Mouse (Mus musculus) hindbrain, embryonic 16.5 days (tissue): ENCODE results near the gene Slc4a4. TPM values are rescaled to one million over a fixed set of nuclear protein-coding genes. Genes with fewer than 3 reads are reported as not detected.
A peak's percentile ranks its signal among the peaks of the same experiment; 100 is the strongest.

Experiments
- ATAC-seq: fragments of 200-750 bp; cut with Nextera tagmentation; 2 replicates; pipeline ENCODE4 v1.8.0; 2017; ENCODE audit warnings: moderate TSS enrichment, moderate library complexity
- H3K27ac ChIP-seq: fragments of 300-500 bp; sonication (generic); 2 replicates; pipeline ENCODE4 v1.5.1; 2014; ENCODE audit warnings: low read depth, mild to moderate bottlenecking, control low read depth, low read length, moderate library complexity
- H3K27me3 ChIP-seq: fragments of 300-500 bp; sonication (generic); replicated peaks from 2 replicates; pipeline ENCODE4 v1.6.1; 2014; ENCODE audit warnings: low read length; ENCODE audit not compliant: control insufficient read depth, insufficient read depth
- H3K36me3 ChIP-seq: fragments of 300-500 bp; sonication (generic); 2 replicates; pipeline ENCODE4 v1.6.1; 2014; ENCODE audit warnings: mild to moderate bottlenecking, low read length, moderate library complexity, mixed read lengths; ENCODE audit not compliant: control insufficient read depth, insufficient read depth
- H3K4me1 ChIP-seq: fragments of 300-500 bp; sonication (generic); 2 replicates; pipeline ENCODE4 v1.6.1; 2014; ENCODE audit warnings: low read depth, low read length; ENCODE audit not compliant: control insufficient read depth, insufficient read depth
- H3K4me2 ChIP-seq: fragments of 300-500 bp; sonication (generic); 2 replicates; pipeline ENCODE4 v1.6.1; 2014; ENCODE audit warnings: mild to moderate bottlenecking, low read length, control low read depth, moderate library complexity
- H3K4me3 ChIP-seq: fragments of 300-500 bp; sonication (generic); 2 replicates; pipeline ENCODE4 v1.5.1; 2014; ENCODE audit warnings: mild to moderate bottlenecking, low read length, control low read depth, moderate library complexity
- H3K9ac ChIP-seq: fragments of 300-500 bp; sonication (generic); 2 replicates; pipeline ENCODE4 v1.6.1; 2014; ENCODE audit warnings: low read depth, mild to moderate bottlenecking, control low read depth, low read length, moderate library complexity
- H3K9me3 ChIP-seq: fragments of 300-500 bp; sonication (generic); 2 replicates; pipeline ENCODE4 v1.6.1; 2014; ENCODE audit warnings: mild to moderate bottlenecking, low read length, moderate library complexity; ENCODE audit not compliant: control insufficient read depth
- WGBS: fragments of 180-500 bp; shearing (Covaris S2); extraction: QIAGEN DNeasy Blood & Tissue Kit; methylation state at CpG from one replicate; pipeline ENCODE4 v1.1.7; 2014; 5-methylcytosine and 5-hydroxymethylcytosine counted together
- polyA plus RNA-seq: library from polyadenylated mRNA; unstranded; fragments of >200 nt; fragmentation: Nextera tagmentation; extraction: Ambion mirVana; gene quantifications from 2 replicates; pipeline ENCODE4 v1.2.1, GENCODE M21; 2015

The Slc4a4 gene
- polyA plus RNA-seq, 1 experiment from 2014 or later, result 9.1 TPM

DNA sequence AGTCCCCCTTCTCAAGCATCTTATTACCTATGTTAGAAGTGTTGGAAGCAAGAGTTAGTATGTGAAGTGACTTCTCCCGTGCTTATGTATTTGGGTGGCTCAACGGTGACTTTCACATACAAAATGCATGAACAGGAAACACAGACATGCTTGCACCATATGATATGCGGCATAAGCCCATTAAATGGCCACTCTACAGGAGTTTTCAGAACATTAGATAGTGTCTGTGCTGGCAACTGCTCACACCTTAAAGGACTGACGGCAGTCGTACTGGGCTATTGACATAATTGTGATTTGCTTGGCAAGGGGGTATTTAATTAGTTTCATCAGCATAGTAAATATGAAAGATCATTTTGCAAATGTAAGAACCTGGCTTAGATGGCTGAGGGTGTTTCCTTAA, 674 bp upstream of the Slc4a4 start:
- H3K4me3 ChIP-seq, result peak overlapping the region; percentile 93
- H3K36me3 ChIP-seq, result no peaks in the 10 kb centered on the region
- no peaks in the 10 kb centered on the region for H3K9me3 ChIP-seq
- peaks cover 11% of the 10 kb centered on the region for H3K4me1 ChIP-seq
- no peak overlapping the region for H3K9ac ChIP-seq
- 44% methylated on average over 5 of the region's 5 CpGs for WGBS
- ATAC-seq, result no peak
- H3K27ac ChIP-seq, result no peak overlapping the region
- peak overlapping the region; percentile 98 for H3K4me2 ChIP-seq
- no peaks in the 10 kb centered on the region for H3K27me3 ChIP-seq

DNA sequence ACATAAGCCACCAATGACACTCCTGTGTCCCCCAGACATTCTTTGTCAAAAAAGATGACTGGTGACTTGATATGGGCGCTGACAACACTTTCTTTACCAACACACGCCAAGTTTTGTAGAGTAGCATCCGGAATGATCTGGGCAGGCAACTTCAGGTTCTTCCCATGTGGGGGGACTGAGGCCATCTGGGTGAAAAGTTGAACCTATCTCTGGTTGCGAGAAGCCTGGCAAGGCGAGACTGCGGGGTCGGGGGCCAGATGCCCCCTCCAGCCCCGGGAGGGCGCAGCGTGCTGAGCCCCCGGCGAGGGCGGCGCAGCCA, 310 bp upstream of the Slc4a4 start:
- H3K27me3 ChIP-seq, result no peaks in the 10 kb centered on the region
- no peaks in the 10 kb centered on the region for H3K36me3 ChIP-seq
- H3K4me1 ChIP-seq, result peaks cover 11% of the 10 kb centered on the region
- ATAC-seq, result no peak
- H3K9ac ChIP-seq, result peak overlapping the region; percentile 78
- H3K9me3 ChIP-seq, result no peaks in the 10 kb centered on the region
- under 1% methylated on average over 11 of the region's 14 CpGs for WGBS
- no peak overlapping the region for H3K27ac ChIP-seq
- H3K4me2 ChIP-seq, result peak overlapping the region; percentile 98
- H3K4me3 ChIP-seq, result peak overlapping the region; percentile 93

DNA sequence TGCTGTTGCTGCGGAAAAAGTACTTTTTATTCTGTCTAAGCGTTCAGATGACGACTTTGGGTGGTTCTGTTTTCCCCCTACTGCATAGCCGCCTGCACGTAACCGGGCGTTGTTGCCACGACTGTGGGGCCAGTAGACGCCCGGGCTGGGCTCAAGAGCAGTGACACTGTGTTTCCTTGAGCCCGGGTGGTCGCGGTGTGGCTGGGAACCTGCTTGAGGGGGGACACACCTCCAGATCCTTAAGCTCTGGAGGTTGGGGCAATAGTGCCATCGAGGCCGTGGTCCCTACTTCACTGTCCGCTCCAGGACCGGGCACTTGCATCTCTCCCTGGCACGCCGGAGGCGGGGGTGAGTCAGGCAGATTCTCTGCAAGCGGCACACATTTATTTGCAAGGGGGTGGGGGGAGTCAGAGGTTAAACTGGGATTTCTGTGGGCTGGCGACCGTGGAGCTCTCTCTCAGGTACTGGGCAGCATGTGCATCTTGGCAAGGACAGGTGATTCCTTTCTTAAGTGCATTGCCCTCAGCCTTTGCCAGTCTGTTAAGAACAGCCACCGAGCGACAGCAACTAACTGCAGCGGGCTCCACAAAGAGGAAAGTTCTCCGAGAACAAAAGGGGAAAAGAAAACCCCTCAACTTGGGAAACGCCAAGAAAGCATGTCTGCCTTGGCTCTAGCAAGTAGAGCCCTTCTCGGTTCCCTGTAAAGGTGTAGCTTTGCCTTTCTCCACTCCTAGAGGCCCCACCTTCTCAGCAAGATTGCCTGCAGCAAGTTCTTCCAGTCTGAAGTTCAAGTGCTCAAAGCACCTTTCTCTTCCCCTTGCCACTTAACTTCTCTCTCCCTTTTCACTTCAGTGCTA, 1.2 kb downstream of the Slc4a4 start:
- Histone ChIP-seq H3K4me1 (peaks cover 11% of the 10 kb centered on the region), H3K4me3 (peak overlapping the region; percentile 93), H3K9ac (peak overlapping the region; percentile 78), H3K27me3 (no peaks in the 10 kb centered on the region), H3K4me2 (peak overlapping the region; percentile 98), H3K27ac (no peak overlapping the region), H3K36me3 (no peaks in the 10 kb centered on the region), H3K9me3 (no peaks in the 10 kb centered on the region)
- ATAC-seq, result peak; percentile 37
- 1% methylated on average over 29 of the region's 29 CpGs for WGBS

DNA sequence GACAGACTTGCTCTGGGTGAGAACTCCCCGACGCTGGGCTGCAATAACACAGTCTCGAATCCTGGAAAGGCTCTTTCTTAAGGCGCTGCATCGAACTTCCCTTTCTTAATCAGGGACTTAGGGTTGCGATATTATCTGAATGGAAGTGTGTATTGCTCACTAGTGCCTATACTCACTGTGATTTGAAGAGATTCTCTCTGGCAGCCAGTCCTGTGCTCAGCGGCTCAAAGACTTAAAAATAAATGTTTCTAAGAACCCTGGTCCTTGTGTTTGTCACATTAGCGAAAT, 1.7 kb downstream of the Slc4a4 start:
- WGBS, result 36% methylated on average over 8 of the region's 8 CpGs
- Histone ChIP-seq H3K9me3 (no peaks in the 10 kb centered on the region), H3K4me3 (peak overlapping the region; percentile 93), H3K27ac (no peak overlapping the region), H3K4me2 (peak overlapping the region; percentile 98), H3K36me3 (no peaks in the 10 kb centered on the region), H3K27me3 (no peaks in the 10 kb centered on the region), H3K9ac (peak overlapping the region; percentile 78), H3K4me1 (peaks cover 11% of the 10 kb centered on the region)
- no peak for ATAC-seq

DNA sequence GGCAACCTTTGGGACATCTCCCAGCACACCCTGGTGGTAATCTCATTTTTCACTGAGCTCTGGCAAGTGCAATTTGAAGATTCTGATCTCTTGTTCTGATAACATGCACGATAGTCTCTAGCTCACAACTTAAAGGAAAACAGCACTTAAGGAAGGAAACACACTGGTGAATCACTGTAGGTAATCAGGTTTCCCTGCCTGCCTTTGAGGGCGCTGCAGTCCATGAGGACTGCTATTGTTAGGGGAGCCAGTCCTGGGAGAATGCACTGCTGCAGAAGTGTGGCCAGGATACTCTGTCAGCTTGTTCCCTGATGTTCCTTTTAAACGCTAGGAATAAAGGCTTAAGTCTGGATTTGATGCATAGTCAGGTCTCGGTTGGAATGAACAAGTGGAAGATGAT, 2.7 kb downstream of the Slc4a4 start:
- Histone ChIP-seq H3K9me3 (no peaks in the 10 kb centered on the region), H3K27ac (no peak overlapping the region), H3K9ac (no peak overlapping the region), H3K36me3 (no peaks in the 10 kb centered on the region), H3K27me3 (no peaks in the 10 kb centered on the region), H3K4me3 (no peak overlapping the region; the same call in 1 of the 2 replicates), H3K4me2 (peak overlapping the region; percentile 98), H3K4me1 (peaks cover 11% of the 10 kb centered on the region)
- WGBS, result 30% methylated on average over 4 of the region's 4 CpGs
- no peak for ATAC-seq

DNA sequence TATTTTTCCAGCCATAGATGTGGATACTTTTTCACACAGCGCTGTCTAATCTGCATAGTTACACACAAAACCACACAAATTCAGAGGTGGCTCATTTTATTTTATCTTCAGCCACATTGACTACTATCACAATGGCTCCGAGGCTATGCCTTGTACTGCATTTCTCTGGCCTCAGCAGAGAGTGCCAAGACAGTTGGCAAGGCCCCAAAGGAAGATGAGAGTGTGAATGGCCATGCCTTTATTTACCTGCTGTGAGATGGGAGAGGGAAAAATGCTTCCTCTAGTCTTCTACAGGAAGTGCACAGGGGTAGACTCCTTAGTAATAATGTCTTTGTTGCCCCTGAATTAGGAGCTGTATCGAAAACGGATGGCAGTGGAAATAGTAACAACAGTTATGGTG, 3.5 kb downstream of the Slc4a4 start:
- Histone ChIP-seq H3K9ac (no peak overlapping the region), H3K36me3 (no peaks in the 10 kb centered on the region), H3K27me3 (no peaks in the 10 kb centered on the region), H3K9me3 (no peaks in the 10 kb centered on the region), H3K27ac (no peak overlapping the region), H3K4me1 (peaks cover 11% of the 10 kb centered on the region), H3K4me2 (no peak overlapping the region), H3K4me3 (no peak overlapping the region)
- WGBS, result 73% methylated on average over 4 of the region's 4 CpGs
- no peak for ATAC-seq

DNA sequence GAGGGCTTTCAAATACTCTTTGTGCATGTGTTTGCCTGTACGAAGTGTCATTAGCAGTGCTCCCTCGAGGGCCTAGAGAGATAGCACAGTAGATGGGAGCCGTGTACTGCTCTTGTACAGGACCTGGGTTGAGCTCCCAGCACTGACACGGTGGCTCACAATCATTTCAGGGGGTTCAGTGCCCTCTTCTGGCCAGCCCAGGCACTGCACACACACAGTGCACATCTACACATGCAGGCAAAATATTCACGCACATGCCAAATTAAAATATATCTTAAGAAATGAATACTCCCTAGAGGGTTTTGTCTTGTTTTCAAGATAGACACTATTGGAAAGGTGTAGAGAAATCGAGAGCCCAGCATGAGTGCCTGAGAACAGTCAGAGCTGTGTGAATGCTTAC, 10.0 kb downstream of the Slc4a4 start:
- no peak overlapping the region for H3K4me3 ChIP-seq
- H3K9ac ChIP-seq, result no peak overlapping the region
- no peaks in the 10 kb centered on the region for H3K36me3 ChIP-seq
- H3K9me3 ChIP-seq, result peaks cover 2% of the 10 kb centered on the region; the same call in 1 of the 2 replicates
- no peaks in the 10 kb centered on the region for H3K4me1 ChIP-seq
- H3K27ac ChIP-seq, result no peak overlapping the region
- ATAC-seq, result no peak
- WGBS, result 94% methylated on average over 6 of the region's 6 CpGs
- no peaks in the 10 kb centered on the region for H3K27me3 ChIP-seq
- H3K4me2 ChIP-seq, result no peak overlapping the region

DNA sequence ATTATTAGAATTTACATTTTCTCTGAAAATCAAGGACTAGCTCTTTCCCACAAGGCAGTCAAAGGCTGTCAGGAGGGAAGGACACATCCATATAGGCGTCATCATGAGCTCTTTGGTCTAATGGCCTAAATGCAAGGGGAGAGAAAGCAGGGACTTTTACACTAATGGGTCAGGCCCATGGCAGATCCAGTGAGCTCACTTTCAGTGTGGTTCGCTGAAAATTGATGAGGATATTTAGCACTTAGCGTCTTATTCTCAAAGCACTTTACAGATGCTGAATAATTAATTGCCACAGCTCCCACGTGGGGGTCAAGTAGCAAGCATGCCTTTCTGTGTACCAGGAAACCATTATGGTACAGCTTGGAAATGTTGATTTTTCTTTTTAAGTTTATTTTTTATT, 16.5 kb downstream of the Slc4a4 start:
- no peaks in the 10 kb centered on the region for H3K36me3 ChIP-seq
- no peak overlapping the region for H3K27ac ChIP-seq
- H3K9me3 ChIP-seq, result no peaks in the 10 kb centered on the region
- H3K4me2 ChIP-seq, result no peak overlapping the region
- WGBS, result 37% methylated on average over 4 of the region's 4 CpGs
- H3K4me1 ChIP-seq, result no peaks in the 10 kb centered on the region
- H3K27me3 ChIP-seq, result no peaks in the 10 kb centered on the region
- H3K9ac ChIP-seq, result no peak overlapping the region
- H3K4me3 ChIP-seq, result no peak overlapping the region
- ATAC-seq, result no peak

DNA sequence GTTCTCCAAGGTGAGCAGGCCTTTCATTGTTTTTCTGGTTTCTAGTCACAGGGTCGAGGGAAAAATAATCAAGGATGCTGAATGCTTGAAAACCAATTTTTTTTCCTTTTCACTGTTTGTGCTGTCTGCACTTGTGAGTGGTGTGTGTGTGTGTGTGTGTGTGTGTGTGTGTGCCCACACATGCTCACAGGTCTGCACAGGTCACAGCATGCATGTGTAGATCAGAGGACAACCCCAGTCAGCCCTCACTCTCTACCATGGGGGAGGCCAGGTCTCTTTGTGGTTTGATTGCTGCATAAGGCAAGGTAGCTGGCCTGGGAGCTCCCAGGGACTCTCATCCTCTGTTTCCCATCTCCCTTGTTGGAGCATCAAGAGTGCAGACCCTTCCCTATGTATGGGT, 16.9 kb downstream of the Slc4a4 start:
- no peaks in the 10 kb centered on the region for H3K9me3 ChIP-seq
- WGBS, result 66% methylated on average over 1 of the region's 1 CpGs
- H3K27ac ChIP-seq, result no peak overlapping the region
- no peak overlapping the region for H3K4me2 ChIP-seq
- no peak overlapping the region for H3K9ac ChIP-seq
- H3K4me3 ChIP-seq, result no peak overlapping the region
- ATAC-seq, result no peak
- H3K4me1 ChIP-seq, result no peaks in the 10 kb centered on the region
- no peaks in the 10 kb centered on the region for H3K36me3 ChIP-seq
- H3K27me3 ChIP-seq, result no peaks in the 10 kb centered on the region
